Mouse (Mus musculus) lung, postnatal 0 days (tissue): ENCODE data around the gene Htr7. TPM values are rescaled to one million over a fixed set of nuclear protein-coding genes. Genes with fewer than 3 reads are reported as not detected.

Source experiments
- ATAC-seq: fragments of 200-750 bp; cut with Nextera tagmentation; 2 replicates; pipeline ENCODE4 v1.8.0; 2017; ENCODE audit warnings: moderate library complexity
- DNase-seq: peaks from one replicate; pipeline ENCODE4 v3.0.0-alpha.2; 2016; ENCODE audit warnings: low spot score
- H3K27ac ChIP-seq: fragments of 300-500 bp; sonication (generic); 2 replicates; pipeline ENCODE4 v1.5.1; 2014; ENCODE audit warnings: antibody characterized with exemption, mild to moderate bottlenecking, low read length, mixed read lengths
- H3K27me3 ChIP-seq: fragments of 300-500 bp; sonication (generic); replicated peaks from 2 replicates; pipeline ENCODE4 v1.6.1; 2014; ENCODE audit warnings: low read length, mixed read lengths; ENCODE audit not compliant: insufficient read depth
- H3K36me3 ChIP-seq: fragments of 300-500 bp; sonication (generic); 2 replicates; pipeline ENCODE4 v1.6.1; 2014; ENCODE audit warnings: low read length, mixed read lengths; ENCODE audit not compliant: insufficient read depth
- H3K4me1 ChIP-seq: fragments of 300-500 bp; sonication (generic); 2 replicates; pipeline ENCODE4 v1.6.1; 2014; ENCODE audit warnings: antibody characterized with exemption, low read depth, low read length, mixed read lengths; ENCODE audit not compliant: insufficient read depth
- H3K4me2 ChIP-seq: fragments of 300-500 bp; sonication (generic); replicated peaks from 2 replicates; pipeline ENCODE4 v1.6.1; 2014; ENCODE audit warnings: low read depth, mild to moderate bottlenecking, low read length, moderate library complexity, mixed read lengths
- H3K4me3 ChIP-seq: fragments of 300-500 bp; sonication (generic); 2 replicates; pipeline ENCODE4 v1.5.1; 2014; ENCODE audit warnings: low read depth, low read length
- H3K9ac ChIP-seq: fragments of 300-500 bp; sonication (generic); replicated peaks from 2 replicates; pipeline ENCODE4 v1.6.1; 2014; ENCODE audit warnings: low read depth, mild to moderate bottlenecking
- H3K9me3 ChIP-seq: fragments of 300-500 bp; sonication (generic); 2 replicates; pipeline ENCODE4 v1.6.1; 2016; ENCODE audit warnings: low read length, mixed read lengths
- CTCF ChIP-seq: IDR thresholded peaks from 2 replicates; pipeline ENCODE4 v1.5.1; 2016; ENCODE audit warnings: antibody characterized with exemption, mild to moderate bottlenecking
- EP300 ChIP-seq: IDR thresholded peaks from 2 replicates; pipeline ENCODE4 v1.6.1; 2016; ENCODE audit warnings: antibody characterized with exemption, mild to moderate bottlenecking, control low read depth
- whole genome bisulfite sequencing: fragments of 180-500 bp; shearing (Covaris S2); extraction: QIAGEN DNeasy Blood & Tissue Kit; methylation state at CpG from one replicate; pipeline ENCODE4 v1.1.7; 2014; 5-methylcytosine and 5-hydroxymethylcytosine counted together
- polyA plus RNA-seq: library from polyadenylated mRNA; unstranded; fragments of >200 nt; fragmentation: Nextera tagmentation; extraction: Ambion mirVana; gene quantifications from 2 replicates; pipeline ENCODE4 v1.2.1, GENCODE M21; 2015

The Htr7 gene
- polyA plus RNA-seq, 1 experiment from 2014 or later: not detected

DNA sequence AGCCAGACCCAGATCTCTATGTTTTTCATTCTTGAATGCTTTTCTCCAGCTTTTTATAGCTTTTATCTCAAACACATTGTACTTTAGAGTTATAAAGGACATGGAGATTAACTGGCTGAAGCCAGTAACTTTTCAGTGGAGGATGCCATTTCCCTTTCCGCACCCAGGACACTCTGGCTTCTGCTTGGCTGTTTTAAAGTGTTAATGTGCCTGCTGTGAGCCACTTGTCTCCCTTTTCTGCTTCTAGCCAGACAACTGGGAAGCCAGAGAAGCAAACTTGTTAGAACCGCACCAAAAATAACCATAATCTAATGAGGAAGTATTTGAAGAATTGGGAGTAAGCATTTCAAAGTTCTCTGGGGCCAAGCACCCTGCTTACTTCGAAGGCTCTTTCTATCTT lies 42.5 kb downstream of the Htr7 start:
- no peak for ATAC-seq
- WGBS: 28% methylated on average over 3 of the region's 3 CpGs
- H3K36me3 ChIP-seq: no peaks in the 10 kb centered on the region

DNA sequence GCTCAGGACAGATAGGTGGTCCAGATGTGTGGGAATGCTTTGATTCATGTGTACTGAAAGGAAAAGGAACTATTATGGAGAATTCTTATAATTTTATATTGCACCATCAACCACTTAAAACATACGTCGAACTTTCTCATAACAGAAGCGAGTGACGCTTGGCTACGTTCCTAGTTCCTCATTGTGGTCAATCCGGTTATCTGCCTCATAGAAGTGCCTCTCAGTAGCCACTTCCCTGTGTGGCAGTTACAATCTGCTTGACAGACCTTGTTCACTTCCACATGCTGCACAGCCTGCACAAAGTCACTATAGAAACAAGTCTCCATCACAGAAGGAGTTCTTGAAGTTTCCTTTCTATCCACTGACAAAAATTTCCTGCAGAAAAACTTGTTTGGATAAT lies 51.0 kb downstream of the Htr7 start:
- Histone ChIP-seq H3K4me3 (no peak overlapping the region), H3K9me3 (no peaks in the 10 kb centered on the region), H3K4me2 (no peak overlapping the region), H3K27ac (no peak overlapping the region), H3K27me3 (no peaks in the 10 kb centered on the region), H3K9ac (no peak overlapping the region), H3K4me1 (no peaks in the 10 kb centered on the region), H3K36me3 (no peaks in the 10 kb centered on the region)
- WGBS: 27% methylated on average over 6 of the region's 6 CpGs
- ATAC-seq (peak; percentile 72), DNase-seq (peak; percentile 77)
- TF ChIP-seq CTCF (no peak), EP300 (peak; percentile 57)

More for the DNA sequence above, 42.5 kb downstream of the Htr7 start:
- DNase-seq: no peak
- no peak overlapping the region for H3K4me2 ChIP-seq
- no peaks in the 10 kb centered on the region for H3K9me3 ChIP-seq
- no peak overlapping the region for H3K4me3 ChIP-seq
- H3K9ac ChIP-seq: no peak overlapping the region
- TF ChIP-seq CTCF (no peak), EP300 (no peak)
- no peak overlapping the region for H3K27ac ChIP-seq
- H3K27me3 ChIP-seq: no peaks in the 10 kb centered on the region
- no peaks in the 10 kb centered on the region for H3K4me1 ChIP-seq

DNA sequence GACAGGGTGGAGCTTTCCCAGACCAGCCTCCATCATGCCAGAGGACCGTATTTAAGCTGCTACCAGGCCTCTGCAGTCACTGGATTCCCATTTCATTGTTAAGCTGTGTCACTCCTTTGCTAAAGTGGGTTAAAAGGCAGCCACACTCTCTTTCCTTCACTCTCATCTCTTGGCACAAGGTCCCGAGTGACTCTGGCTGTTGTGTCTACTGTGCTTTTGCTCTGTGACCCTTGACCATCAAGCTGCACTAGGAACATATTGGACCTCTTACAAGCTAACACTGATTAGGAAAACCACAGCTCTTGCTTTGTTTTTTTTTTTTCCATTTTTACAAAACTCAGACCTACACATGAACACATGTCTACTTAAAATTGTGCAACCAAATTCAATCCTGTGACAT lies 52.3 kb downstream of the Htr7 start:
- DNase-seq (peak; percentile 14), ATAC-seq (no peak)
- Histone ChIP-seq H3K36me3 (no peaks in the 10 kb centered on the region), H3K9me3 (no peaks in the 10 kb centered on the region), H3K4me3 (no peak overlapping the region), H3K27ac (no peak overlapping the region), H3K4me1 (no peaks in the 10 kb centered on the region), H3K27me3 (no peaks in the 10 kb centered on the region), H3K9ac (no peak overlapping the region), H3K4me2 (no peak overlapping the region)
- WGBS: 38% methylated on average over 2 of the region's 2 CpGs
- no peak for TF ChIP-seq EP300
- no peak for TF ChIP-seq CTCF

GRCm38 (mm10) chr19:36002476-36003445 lies 54.5 kb downstream of the Htr7 start:
- no peak for ATAC-seq
- no peak overlapping the region for H3K4me3 ChIP-seq
- H3K4me2 ChIP-seq: no peak overlapping the region
- H3K27ac ChIP-seq: no peak overlapping the region
- no peaks in the 10 kb centered on the region for H3K4me1 ChIP-seq
- no peaks in the 10 kb centered on the region for H3K27me3 ChIP-seq
- TF ChIP-seq EP300 (no peak), CTCF (no peak)
- no peaks in the 10 kb centered on the region for H3K36me3 ChIP-seq
- WGBS: 52% methylated on average over 17 of the region's 17 CpGs
- DNase-seq: no peak
- no peak overlapping the region for H3K9ac ChIP-seq
- H3K9me3 ChIP-seq: no peaks in the 10 kb centered on the region

GRCm38 (mm10) chr19:36001512-36001911 lies 55.8 kb downstream of the Htr7 start:
- no peaks in the 10 kb centered on the region for H3K9me3 ChIP-seq
- DNase-seq: no peak
- H3K27ac ChIP-seq: no peak overlapping the region
- no peaks in the 10 kb centered on the region for H3K27me3 ChIP-seq
- no peak; the same call in 1 of the 2 replicates for TF ChIP-seq CTCF
- no peak for TF ChIP-seq EP300
- H3K4me1 ChIP-seq: no peaks in the 10 kb centered on the region
- ATAC-seq: no peak
- 39% methylated on average over 1 of the region's 1 CpGs for WGBS
- H3K9ac ChIP-seq: no peak overlapping the region
- no peaks in the 10 kb centered on the region for H3K36me3 ChIP-seq
- no peak overlapping the region for H3K4me3 ChIP-seq
- H3K4me2 ChIP-seq: no peak overlapping the region

- H3K27me3 ChIP-seq: no peaks in the 10 kb centered on the region
- H3K9me3 ChIP-seq: no peaks in the 10 kb centered on the region
- ATAC-seq: no peak
- no peaks in the 10 kb centered on the region for H3K4me1 ChIP-seq
- no peak for DNase-seq
- H3K27ac ChIP-seq: no peak overlapping the region
- 78% methylated on average over 6 of the region's 6 CpGs for WGBS
- no peak overlapping the region for H3K4me3 ChIP-seq
- no peak overlapping the region for H3K9ac ChIP-seq
- H3K4me2 ChIP-seq: no peak overlapping the region
- TF ChIP-seq EP300 (no peak), CTCF (no peak)
- H3K36me3 ChIP-seq: no peaks in the 10 kb centered on the region
Measured at GRCm38 (mm10) chr19:36000955-36001354, 56.4 kb downstream of the Htr7 start.
